1 mouse cellular context compared by ENCODE assay signal in genomic region chr7:18986503-18986902, GRCm38 (mm10).
TF ChIP-seq lines count a peak whose summit lies in the region.

No protein-coding gene starts in this region.

TF ChIP-seq in MEL, 35 proteins besides CTCF, POLR2A, EP300 and RAD21:
- TF ChIP-seq MAFK (IDR thresholded peaks at IDR 0.05; ENCODE audit: borderline replicate concordance, low read depth, low read length) (no peak), TAL1 (IDR thresholded peaks at IDR 0.05; ENCODE audit: low read length) (peak; percentile 53), BHLHE40 (IDR thresholded peaks at IDR 0.05; ENCODE audit: borderline replicate concordance, low read depth, low read length) (no peak), TCF12 (IDR thresholded peaks at IDR 0.05; ENCODE audit: low read depth, low read length) (0 out of 2 replicates have a peak, but pooled peaks have one; percentile 21), GATA1 (IDR thresholded peaks at IDR 0.05; ENCODE audit: low read depth, low read length) (peak; percentile 51), MAX (IDR thresholded peaks at IDR 0.05; ENCODE audit: low read length) (0 out of 2 replicates have a peak, but pooled peaks have one; percentile 30), MYC (IDR thresholded peaks at IDR 0.05; ENCODE audit: low read depth, low read length) (0 out of 2 replicates have a peak, but pooled peaks have one; percentile 21), KAT2A (conservative IDR thresholded peaks at IDR 0.05; ENCODE audit: low read depth, low read length) (no peak), MXI1 (IDR thresholded peaks at IDR 0.05; ENCODE audit: low read depth, low read length) (peak; percentile 60; the same call in 1 of the 2 replicates), SIN3A (IDR thresholded peaks at IDR 0.05; ENCODE audit: low read length) (0 out of 2 replicates have a peak, but pooled peaks have one; percentile 24), ZNF384 (IDR thresholded peaks at IDR 0.05; ENCODE audit: low read depth, low read length) (peak; percentile 74), POLR2AphosphoS2 (IDR thresholded peaks at IDR 0.05; ENCODE audit: low read length) (no peak)
